Mouse (Mus musculus): ENCODE data around the gene Sult2b1. TPM values are rescaled to one million over a fixed set of nuclear protein-coding genes. Genes with fewer than 3 reads are reported as not detected.

The Sult2b1 gene
- total RNA-seq (2017) = 0.37 TPM in 1 of 2 replicates, not detected in the other

- no peak for ATAC-seq (replicated peaks; ENCODE audit: low read depth, poor library complexity, severe bottlenecking)
Measured at GRCm38 (mm10) chr7:45784524-45785372, at the start of gene Sult2b1. Gene Sult2b1, minus strand, starts transcription at chr7:45784669.

DNA sequence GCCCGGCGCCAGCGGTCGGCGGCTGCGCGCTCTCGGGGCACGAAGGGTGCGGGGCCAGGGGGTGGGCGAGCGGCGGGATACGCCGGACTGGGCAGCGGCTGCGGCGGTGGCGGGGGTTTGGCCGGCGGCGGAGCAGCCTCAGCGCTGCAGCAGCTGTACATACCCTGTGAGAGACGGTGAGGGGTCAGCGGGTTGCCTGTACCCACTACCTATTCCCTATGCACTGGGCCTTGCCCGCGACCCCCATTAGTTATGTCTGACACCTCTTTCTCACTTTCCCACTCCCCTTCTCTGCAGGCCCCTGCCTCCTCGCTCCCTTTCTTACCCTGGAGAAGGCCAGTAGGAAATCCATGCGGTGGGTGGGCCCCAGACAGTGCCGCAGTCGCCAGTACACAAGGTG, 49.5 kb upstream of the Sult2b1 start:
- no peak for ATAC-seq (replicated peaks; ENCODE audit: low read depth, poor library complexity, severe bottlenecking)

- ATAC-seq (replicated peaks; ENCODE audit: low read depth, poor library complexity, severe bottlenecking) = peak; percentile 48; the same call in 1 of the 2 replicates
Measured at GRCm38 (mm10) chr7:45833148-45833790, 48.8 kb upstream of the Sult2b1 start.

DNA sequence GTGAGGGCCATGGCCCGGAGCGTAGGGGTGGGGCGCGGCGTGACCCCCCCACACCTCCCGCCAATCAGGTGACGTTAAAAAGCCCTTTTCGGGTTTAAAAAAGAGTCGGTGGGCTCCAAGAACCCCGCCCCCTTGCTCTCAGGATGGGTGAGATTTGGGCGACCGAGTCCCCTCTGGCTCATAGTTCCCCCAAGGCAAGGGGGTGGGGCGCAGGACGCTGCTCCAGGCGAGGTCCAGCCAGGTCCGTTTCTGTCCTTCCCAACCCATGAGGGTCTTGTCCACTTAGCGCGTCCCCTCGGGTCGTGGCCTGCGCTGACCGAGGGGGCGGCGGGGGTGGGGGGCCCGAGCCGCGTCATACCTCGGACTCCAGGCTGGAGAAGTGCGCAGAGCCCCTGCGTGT, 48.0 kb upstream of the Sult2b1 start:
- no peak for ATAC-seq (replicated peaks; ENCODE audit: low read depth, poor library complexity, severe bottlenecking)

GRCm38 (mm10) chr7:45831128-45831525, 46.7 kb upstream of the Sult2b1 start:
- ATAC-seq (replicated peaks; ENCODE audit: low read depth, poor library complexity, severe bottlenecking) = no peak

DNA sequence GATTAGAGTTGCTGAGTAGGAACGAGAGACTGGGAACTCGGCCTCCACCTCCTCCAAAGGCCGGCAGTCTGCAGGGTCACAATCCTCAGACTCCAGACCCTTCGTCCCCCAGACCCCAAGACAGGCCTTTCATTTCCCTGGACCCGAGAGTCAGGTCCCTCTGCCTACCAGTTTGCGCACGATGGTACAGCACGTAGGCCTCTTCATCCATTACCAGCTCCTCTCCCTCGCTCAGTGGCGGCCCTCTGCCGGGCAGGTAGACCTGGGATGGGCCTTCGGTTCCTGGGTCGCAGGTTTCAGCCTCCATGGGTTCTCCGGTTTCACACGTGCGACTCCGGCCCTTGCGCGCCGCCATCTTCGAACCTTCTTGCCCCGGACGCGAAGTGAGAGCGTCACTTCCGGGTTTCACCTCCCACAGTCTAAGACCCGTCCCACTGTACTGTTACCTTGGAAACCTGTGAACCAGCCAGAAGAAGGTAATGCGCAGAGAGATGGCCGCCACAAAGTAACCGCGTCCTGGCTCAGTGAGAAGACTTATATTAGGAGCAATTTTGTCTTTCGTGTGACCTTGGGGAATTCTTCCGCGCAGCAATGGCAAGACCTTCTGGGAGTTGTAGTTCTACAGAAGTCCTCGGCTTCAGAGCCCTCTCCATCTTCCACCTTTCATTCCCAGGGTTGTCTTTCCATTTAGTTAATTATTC, 46.1 kb upstream of the Sult2b1 start, which contains the start of gene Grwd1:
Gene Grwd1, minus strand, starts transcription at position 518 of the 701 bp plus-strand sequence.
- peak; percentile 94 for ATAC-seq (replicated peaks; ENCODE audit: low read depth, poor library complexity, severe bottlenecking)

DNA sequence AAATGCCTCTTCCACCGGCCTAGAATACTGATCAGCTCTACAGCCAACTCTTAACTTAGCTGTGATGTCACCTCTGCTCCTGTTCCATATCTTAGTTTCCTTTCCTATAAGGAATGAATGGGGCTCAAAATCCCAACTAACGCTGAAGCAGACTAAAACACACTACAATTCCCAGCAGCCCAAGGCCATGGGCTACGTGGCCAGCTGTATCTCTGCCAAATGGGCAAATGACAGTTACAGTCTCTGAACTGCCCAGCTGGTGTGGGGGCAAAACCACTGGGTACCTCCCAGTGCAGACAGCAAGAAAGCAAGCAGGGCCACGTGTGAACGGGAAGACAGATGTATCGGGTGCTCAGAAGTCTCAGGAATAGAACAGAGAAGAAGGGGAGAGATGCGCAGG, 42.2 kb upstream of the Sult2b1 start:
- ATAC-seq (replicated peaks; ENCODE audit: low read depth, poor library complexity, severe bottlenecking) = no peak

GRCm38 (mm10) chr7:45824598-45824997, 40.1 kb upstream of the Sult2b1 start, which contains the start of gene Kcnj14:
Gene Kcnj14, minus strand, starts transcription at chr7:45824782.
- ATAC-seq (replicated peaks; ENCODE audit: low read depth, poor library complexity, severe bottlenecking) = no peak

- ATAC-seq (replicated peaks; ENCODE audit: low read depth, poor library complexity, severe bottlenecking) = no peak
Measured at GRCm38 (mm10) chr7:45820913-45821312, 36.4 kb upstream of the Sult2b1 start.

DNA sequence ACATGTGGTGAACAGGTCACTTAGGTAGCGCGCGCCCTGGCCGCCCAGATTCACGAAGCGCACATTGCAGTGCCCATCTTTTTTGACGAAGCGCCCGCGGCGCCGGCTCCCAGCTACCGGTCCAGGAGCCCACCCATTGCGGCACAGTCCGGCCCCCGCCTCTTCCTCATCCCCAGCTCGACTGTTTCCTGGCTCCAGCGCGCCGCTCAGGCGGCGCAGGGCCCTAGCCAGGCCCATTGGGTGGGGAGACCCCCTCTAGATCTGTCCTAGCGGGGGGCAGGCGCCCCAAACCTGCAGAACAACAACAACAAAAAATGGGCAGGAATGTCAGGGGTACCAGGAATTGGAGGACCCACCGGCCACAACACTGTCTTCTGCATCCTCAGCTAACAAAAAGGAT, 35.4 kb upstream of the Sult2b1 start:
- peak; percentile 20; the same call in 1 of the 2 replicates for ATAC-seq (replicated peaks; ENCODE audit: low read depth, poor library complexity, severe bottlenecking)

DNA sequence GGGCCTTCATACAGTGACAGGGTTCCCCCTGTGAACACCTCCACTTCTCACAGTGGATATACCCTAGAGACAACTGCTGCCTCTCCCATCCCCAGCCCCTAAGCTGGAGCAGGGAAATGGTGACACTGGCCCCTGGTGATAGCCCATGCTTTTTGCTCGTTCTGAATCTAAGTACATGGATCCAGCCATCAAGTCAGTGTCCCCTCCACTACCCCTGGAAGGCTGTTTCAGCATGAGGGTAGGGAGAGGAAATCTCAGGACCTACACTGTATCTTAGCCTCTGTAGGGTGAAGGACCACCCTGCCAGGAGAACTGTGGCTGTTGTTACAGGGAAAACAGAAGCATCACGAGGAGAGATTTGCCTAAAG, 31.5 kb upstream of the Sult2b1 start:
- ATAC-seq (replicated peaks; ENCODE audit: low read depth, poor library complexity, severe bottlenecking) = no peak

DNA sequence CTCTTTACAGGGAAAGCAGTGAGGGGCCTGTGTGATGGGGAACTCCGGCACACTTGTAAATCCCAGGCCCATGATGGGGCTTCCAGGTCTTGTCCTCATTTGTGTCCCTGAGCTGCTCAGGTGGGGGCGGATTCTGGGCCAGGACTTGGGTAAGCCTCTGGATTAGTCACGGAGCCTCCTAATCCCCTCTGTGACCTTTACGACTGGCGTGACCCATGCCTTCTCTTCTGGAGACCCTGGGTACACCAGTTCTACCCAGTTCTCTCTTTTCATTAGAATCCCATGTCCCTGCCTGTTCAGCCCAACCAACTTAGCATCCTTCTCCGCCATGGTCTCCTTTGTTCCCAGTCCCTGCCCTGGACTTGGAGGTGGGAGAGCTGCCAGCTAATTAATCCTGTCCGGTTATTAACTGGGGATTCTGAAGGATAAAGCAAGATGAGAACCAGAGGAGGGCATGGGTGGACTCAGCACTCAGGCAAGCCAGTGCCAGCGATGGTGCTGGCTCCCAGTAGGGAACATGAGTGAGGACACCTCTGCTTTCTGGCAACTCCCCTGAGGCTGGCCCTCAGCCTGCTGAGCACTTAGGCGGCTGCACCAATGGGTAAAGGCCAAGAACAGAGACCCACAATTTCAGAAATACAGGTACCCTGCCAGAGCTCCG, 31.0 kb upstream of the Sult2b1 start:
- ATAC-seq (replicated peaks; ENCODE audit: low read depth, poor library complexity, severe bottlenecking) = no peak

DNA sequence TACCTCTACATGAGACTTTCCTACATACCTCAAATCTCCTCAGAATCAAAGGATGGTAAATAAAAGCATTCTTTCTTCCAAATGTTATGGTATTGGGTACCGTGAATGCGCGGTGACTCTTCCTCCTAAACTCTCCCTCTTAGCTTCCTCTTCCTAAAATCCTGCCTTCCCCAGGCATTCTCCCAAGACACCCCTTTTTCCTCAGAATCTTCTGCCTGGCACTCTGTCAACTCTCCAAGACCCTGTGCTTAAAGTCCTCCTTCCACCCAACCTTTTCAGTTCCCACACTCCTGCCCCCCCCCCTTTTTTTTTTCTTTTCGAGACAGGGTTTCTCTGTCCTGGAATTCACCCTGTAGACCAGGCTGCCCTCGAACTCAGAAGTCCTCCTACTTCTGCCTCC, 30.4 kb upstream of the Sult2b1 start:
- ATAC-seq (replicated peaks; ENCODE audit: low read depth, poor library complexity, severe bottlenecking) = no peak

GRCm38 (mm10) chr7:45813787-45814779, 29.6 kb upstream of the Sult2b1 start, which contains the start of gene Cyth2:
Gene Cyth2, minus strand, starts transcription at chr7:45814581.
- peak; percentile 98 for ATAC-seq (replicated peaks; ENCODE audit: low read depth, poor library complexity, severe bottlenecking)

DNA sequence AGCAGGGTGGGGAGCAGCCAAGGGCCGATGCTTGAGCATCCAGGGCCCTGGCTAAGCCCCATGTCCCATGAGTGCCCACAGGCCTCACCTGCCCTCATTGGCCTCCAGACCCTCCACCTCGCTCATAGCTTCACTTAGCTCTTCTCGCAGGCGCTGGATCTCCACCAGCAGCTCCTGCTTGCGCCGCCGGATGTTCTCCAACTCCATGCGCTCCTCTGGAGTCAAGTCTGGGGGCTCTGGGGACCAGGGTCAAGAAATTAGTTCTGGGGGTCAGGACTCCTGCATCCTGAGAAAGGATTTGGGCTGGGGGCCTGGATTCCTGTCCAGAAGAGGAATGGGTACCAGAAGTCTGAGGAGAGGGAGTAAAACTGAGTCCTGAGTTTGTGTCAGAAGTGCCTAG, 28.5 kb upstream of the Sult2b1 start:
- ATAC-seq (replicated peaks; ENCODE audit: low read depth, poor library complexity, severe bottlenecking) = no peak

GRCm38 (mm10) chr7:45809276-45810075, 25.0 kb upstream of the Sult2b1 start:
- no peak for ATAC-seq (replicated peaks; ENCODE audit: low read depth, poor library complexity, severe bottlenecking)

DNA sequence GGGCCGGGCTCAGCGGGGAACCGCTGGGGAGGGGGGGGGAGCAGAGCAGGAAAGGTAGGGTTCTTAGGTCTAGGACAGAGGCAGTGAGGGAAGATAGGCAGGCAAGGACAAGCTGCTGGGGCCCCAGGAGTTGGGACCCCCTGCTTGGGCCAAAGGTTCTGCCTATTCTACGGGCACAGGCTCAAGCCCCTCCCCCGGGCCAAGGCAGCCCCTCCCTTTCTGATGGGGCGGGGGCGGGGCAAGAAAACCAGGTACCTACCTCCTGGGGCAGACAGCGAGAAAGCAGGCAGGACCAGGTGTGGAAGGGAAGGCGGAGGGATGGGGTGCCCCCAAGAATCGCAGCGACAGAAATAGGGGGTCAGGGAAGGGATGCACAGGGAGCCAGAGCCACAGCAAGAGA, 24.0 kb upstream of the Sult2b1 start:
- ATAC-seq (replicated peaks; ENCODE audit: low read depth, poor library complexity, severe bottlenecking) = no peak

DNA sequence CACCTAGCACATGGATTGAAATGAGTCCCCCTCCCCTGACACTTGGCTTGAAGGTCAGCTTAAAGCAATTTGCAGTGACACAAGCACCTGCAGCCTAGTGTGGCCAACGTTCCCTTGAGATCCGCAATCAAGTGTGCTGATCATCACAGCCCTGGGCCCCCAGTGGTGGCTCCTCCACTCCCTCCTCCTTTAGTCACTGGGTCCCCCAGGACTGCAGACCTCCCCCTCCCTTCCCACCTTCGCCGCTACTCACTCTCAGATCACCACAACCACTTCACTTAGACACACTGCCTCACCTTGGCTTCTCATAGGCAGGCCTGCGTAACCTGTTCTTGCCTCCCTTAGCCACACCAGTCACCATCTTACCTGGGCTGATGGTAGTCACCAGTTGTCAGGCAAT, 21.5 kb upstream of the Sult2b1 start:
- ATAC-seq (replicated peaks; ENCODE audit: low read depth, poor library complexity, severe bottlenecking) = no peak
